Mouse (Mus musculus): ENCODE measurements around the gene S1pr3.

S1pr3 gene

GRCm38 (mm10) chr13:51464294-51464693 lies 55.9 kb downstream of the S1pr3 start:
- no peak for DNase-seq

GRCm38 (mm10) chr13:51466117-51466841 lies 57.8 kb downstream of the S1pr3 start:
- peak; percentile 22 for DNase-seq

GRCm38 (mm10) chr13:51468697-51469250 lies 60.3 kb downstream of the S1pr3 start:
- peak; percentile 14 for DNase-seq

All from embryo, embryonic 11 days (tissue).